Mouse (Mus musculus) embryonic facial prominence, embryonic 11.5 days (tissue): Measurements from ENCODE around the gene Ptprd. TPM values are rescaled to one million over a fixed set of nuclear protein-coding genes. Genes with fewer than 3 reads are reported as not detected.

Experiments
- ATAC-seq: fragments of 200-750 bp; cut with Nextera tagmentation; replicated peaks from 2 replicates; pipeline ENCODE4 v1.8.0; 2017; ENCODE audit warnings: low read depth; ENCODE audit not compliant: insufficient number of reproducible peaks, low FRiP score, low TSS enrichment
- DNase-seq: peaks from one replicate; pipeline ENCODE4 v3.0.0-alpha.2; 2015; ENCODE audit warnings: low spot score
- H3K27ac ChIP-seq: fragments of 300-500 bp; sonication (generic); replicated peaks from 2 replicates; pipeline ENCODE4 v1.5.1; 2014; ENCODE audit warnings: mild to moderate bottlenecking, low read depth, low read length, control low read depth
- H3K27me3 ChIP-seq: fragments of 300-500 bp; sonication (generic); 2 replicates; pipeline ENCODE4 v1.6.1; 2014; ENCODE audit warnings: mild to moderate bottlenecking, low read length, moderate library complexity, mixed read lengths; ENCODE audit not compliant: control insufficient read depth, insufficient read depth
- H3K36me3 ChIP-seq: fragments of 300-500 bp; sonication (generic); replicated peaks from 2 replicates; pipeline ENCODE4 v1.6.1; 2014; ENCODE audit warnings: low read depth, mild to moderate bottlenecking, low read length, moderate library complexity, mixed read lengths; ENCODE audit not compliant: control insufficient read depth, insufficient read depth
- H3K4me1 ChIP-seq: fragments of 300-500 bp; sonication (generic); 2 replicates; pipeline ENCODE4 v1.6.1; 2014; ENCODE audit warnings: low read length, mixed read lengths; ENCODE audit not compliant: control insufficient read depth, insufficient read depth
- H3K4me2 ChIP-seq: fragments of 300-500 bp; sonication (generic); 2 replicates; pipeline ENCODE4 v1.6.1; 2014; ENCODE audit warnings: low read depth, mild to moderate bottlenecking, control low read depth, low read length, moderate library complexity
- H3K4me3 ChIP-seq: fragments of 300-500 bp; sonication (generic); 2 replicates; pipeline ENCODE4 v1.5.1; 2014; ENCODE audit warnings: low read depth, low read length, control low read depth
- H3K9ac ChIP-seq: fragments of 300-500 bp; sonication (generic); replicated peaks from 2 replicates; pipeline ENCODE4 v1.6.1; 2014; ENCODE audit warnings: mild to moderate bottlenecking, control low read depth, low read length
- H3K9me3 ChIP-seq: fragments of 300-500 bp; sonication (generic); replicated peaks from 2 replicates; pipeline ENCODE4 v1.6.1; 2016; ENCODE audit warnings: mild to moderate bottlenecking, low read length, inconsistent platforms, mixed read lengths; ENCODE audit not compliant: control insufficient read depth
- WGBS: fragments of 180-500 bp; shearing (Covaris S2); extraction: QIAGEN DNeasy Blood & Tissue Kit; methylation state at CpG from one replicate; pipeline ENCODE4 v1.1.7; 2014; 5-methylcytosine and 5-hydroxymethylcytosine counted together
- polyA plus RNA-seq: library from polyadenylated mRNA; unstranded; fragments of >200 nt; fragmentation: Nextera tagmentation; extraction: Ambion mirVana; gene quantifications from 2 replicates; pipeline ENCODE4 v1.2.1, GENCODE M21; 2014

The Ptprd gene
- polyA plus RNA-seq, 1 experiment from 2014 or later, result 19.9 TPM

GRCm38 (mm10) chr4:77710231-77710630 lies 501.5 kb downstream of the Ptprd start:
- 86% methylated on average over 2 of the region's 2 CpGs for WGBS
- Histone ChIP-seq H3K4me2 (no peak overlapping the region), H3K27ac (no peak overlapping the region), H3K9me3 (no peaks in the 10 kb centered on the region), H3K4me1 (no peaks in the 10 kb centered on the region), H3K27me3 (no peaks in the 10 kb centered on the region), H3K9ac (no peak overlapping the region), H3K36me3 (no peaks in the 10 kb centered on the region), H3K4me3 (no peak overlapping the region)
- DNase-seq, result no peak
- ATAC-seq, result no peak

- no peak for DNase-seq
- H3K36me3 ChIP-seq, result no peaks in the 10 kb centered on the region
- WGBS, result 57% methylated on average over 2 of the region's 2 CpGs
These were observed 513.5 kb downstream of the Ptprd start for GRCm38 (mm10) chr4:77698294-77698693.

GRCm38 (mm10) chr4:77675798-77676197 lies 536.0 kb downstream of the Ptprd start:
- ATAC-seq (no peak), DNase-seq (no peak)
- Histone ChIP-seq H3K4me1 (no peaks in the 10 kb centered on the region), H3K27ac (no peak overlapping the region), H3K36me3 (no peaks in the 10 kb centered on the region), H3K9ac (no peak overlapping the region), H3K27me3 (no peaks in the 10 kb centered on the region), H3K9me3 (no peaks in the 10 kb centered on the region), H3K4me3 (no peak overlapping the region), H3K4me2 (no peak overlapping the region)
- 87% methylated on average over 1 of the region's 1 CpGs for WGBS

More at GRCm38 (mm10) chr4:77698294-77698693, 513.5 kb downstream of the Ptprd start:
- H3K9ac ChIP-seq, result no peak overlapping the region
- no peak overlapping the region for H3K4me3 ChIP-seq
- no peak for ATAC-seq
- no peaks in the 10 kb centered on the region for H3K9me3 ChIP-seq
- no peaks in the 10 kb centered on the region for H3K4me1 ChIP-seq
- H3K4me2 ChIP-seq, result no peak overlapping the region
- H3K27me3 ChIP-seq, result no peaks in the 10 kb centered on the region
- no peak overlapping the region for H3K27ac ChIP-seq

- ATAC-seq (no peak), DNase-seq (no peak)
- H3K4me2 ChIP-seq, result no peak overlapping the region
- H3K9me3 ChIP-seq, result no peaks in the 10 kb centered on the region
- no peaks in the 10 kb centered on the region for H3K27me3 ChIP-seq
- no peak overlapping the region for H3K9ac ChIP-seq
- no peaks in the 10 kb centered on the region for H3K4me1 ChIP-seq
- 95% methylated on average over 2 of the region's 2 CpGs for WGBS
- H3K36me3 ChIP-seq, result no peaks in the 10 kb centered on the region
- H3K4me3 ChIP-seq, result no peak overlapping the region
- H3K27ac ChIP-seq, result no peak overlapping the region
These were observed 547.0 kb downstream of the Ptprd start for GRCm38 (mm10) chr4:77664761-77665160.

GRCm38 (mm10) chr4:77662309-77662708 lies 549.5 kb downstream of the Ptprd start:
- no peak for ATAC-seq
- Histone ChIP-seq H3K27ac (no peak overlapping the region), H3K36me3 (no peaks in the 10 kb centered on the region), H3K9ac (no peak overlapping the region), H3K4me1 (no peaks in the 10 kb centered on the region), H3K9me3 (no peaks in the 10 kb centered on the region), H3K4me2 (no peak overlapping the region), H3K4me3 (no peak overlapping the region), H3K27me3 (no peaks in the 10 kb centered on the region)
- no peak for DNase-seq
- 95% methylated on average over 1 of the region's 1 CpGs for WGBS

GRCm38 (mm10) chr4:77655669-77656068 lies 556.1 kb downstream of the Ptprd start:
- no peak overlapping the region for H3K27ac ChIP-seq
- no peaks in the 10 kb centered on the region for H3K9me3 ChIP-seq
- no peaks in the 10 kb centered on the region for H3K4me1 ChIP-seq
- no peak overlapping the region for H3K4me2 ChIP-seq
- no peaks in the 10 kb centered on the region for H3K36me3 ChIP-seq
- 81% methylated on average over 1 of the region's 1 CpGs for WGBS
- H3K4me3 ChIP-seq, result no peak overlapping the region
- DNase-seq, result no peak
- no peak for ATAC-seq
- H3K9ac ChIP-seq, result no peak overlapping the region
- no peaks in the 10 kb centered on the region for H3K27me3 ChIP-seq

GRCm38 (mm10) chr4:77649615-77650325 lies 562.0 kb downstream of the Ptprd start:
- Histone ChIP-seq H3K27me3 (no peaks in the 10 kb centered on the region), H3K4me1 (no peaks in the 10 kb centered on the region), H3K4me2 (no peak overlapping the region), H3K9me3 (no peaks in the 10 kb centered on the region), H3K4me3 (no peak overlapping the region), H3K36me3 (no peaks in the 10 kb centered on the region), H3K9ac (no peak overlapping the region), H3K27ac (no peak overlapping the region)
- DNase-seq (no peak), ATAC-seq (no peak)
- 89% methylated on average over 3 of the region's 3 CpGs for WGBS

GRCm38 (mm10) chr4:77648911-77649310 lies 562.9 kb downstream of the Ptprd start:
- Histone ChIP-seq H3K27ac (no peak overlapping the region), H3K4me1 (no peaks in the 10 kb centered on the region), H3K4me2 (no peak overlapping the region), H3K9ac (no peak overlapping the region), H3K27me3 (no peaks in the 10 kb centered on the region), H3K36me3 (no peaks in the 10 kb centered on the region), H3K9me3 (no peaks in the 10 kb centered on the region), H3K4me3 (no peak overlapping the region)
- no peak for ATAC-seq
- WGBS, result 88% methylated on average over 2 of the region's 2 CpGs
- DNase-seq, result no peak
